Mouse (Mus musculus) limb, embryonic 10.5 days (tissue): Measurements from ENCODE around the gene Akr1b10. TPM values are rescaled to one million over a fixed set of nuclear protein-coding genes. Genes with fewer than 3 reads are reported as not detected.

Experiments
- DNase-seq: peaks from one replicate; pipeline ENCODE4 v3.0.0-alpha.2; 2017; ENCODE audit warnings: low spot score
- H3K27ac ChIP-seq: fragments of 300-500 bp; sonication (generic); 2 replicates; pipeline ENCODE4 v1.5.1; 2016; ENCODE audit warnings: mild to moderate bottlenecking
- H3K27me3 ChIP-seq: fragments of 300-500 bp; sonication (generic); 2 replicates; pipeline ENCODE4 v1.6.1; 2016; ENCODE audit warnings: low read depth, mild to moderate bottlenecking; ENCODE audit not compliant: poor library complexity, severe bottlenecking
- H3K36me3 ChIP-seq: fragments of 300-500 bp; sonication (generic); 2 replicates; pipeline ENCODE4 v1.6.1; 2016; ENCODE audit warnings: mild to moderate bottlenecking, moderate library complexity
- H3K4me1 ChIP-seq: fragments of 300-500 bp; sonication (generic); 2 replicates; pipeline ENCODE4 v1.6.1; 2016
- H3K4me3 ChIP-seq: fragments of 300-500 bp; sonication (generic); 2 replicates; pipeline ENCODE4 v1.5.1; 2016; ENCODE audit warnings: mild to moderate bottlenecking, moderate library complexity
- H3K9me3 ChIP-seq: fragments of 300-500 bp; sonication (generic); replicated peaks from 2 replicates; pipeline ENCODE4 v1.6.1; 2016; ENCODE audit warnings: mild to moderate bottlenecking
- WGBS: fragments of 180-500 bp; shearing (Covaris S2); methylation state at CpG from one replicate; pipeline ENCODE4 v1.1.7; 2016; 5-methylcytosine and 5-hydroxymethylcytosine counted together
- polyA plus RNA-seq: library from polyadenylated mRNA; unstranded; fragments of >200 nt; fragmentation: Nextera tagmentation; extraction: Ambion mirVana; gene quantifications from 2 replicates; pipeline ENCODE4 v1.2.1, GENCODE M21; 2016

Akr1b10 gene
- polyA plus RNA-seq, 1 experiment from 2014 or later: 17.6 TPM

GRCm38 (mm10) chr6:34439006-34439405 lies 55.0 kb downstream of the Akr1b10 start:
- Histone ChIP-seq H3K27ac (no peak overlapping the region), H3K9me3 (no peaks in the 10 kb centered on the region), H3K36me3 (no peaks in the 10 kb centered on the region), H3K4me1 (no peaks in the 10 kb centered on the region), H3K4me3 (no peak overlapping the region), H3K27me3 (no peaks in the 10 kb centered on the region)
- WGBS: 75% methylated on average over 2 of the region's 2 CpGs
- no peak for DNase-seq

- Histone ChIP-seq H3K36me3 (no peaks in the 10 kb centered on the region), H3K27ac (no peak overlapping the region), H3K27me3 (no peaks in the 10 kb centered on the region), H3K9me3 (no peaks in the 10 kb centered on the region), H3K4me1 (no peaks in the 10 kb centered on the region), H3K4me3 (no peak overlapping the region)
- no peak for DNase-seq
- WGBS: 69% methylated on average over 9 of the region's 9 CpGs
These were observed 57.7 kb downstream of the Akr1b10 start for GRCm38 (mm10) chr6:34441556-34442257.

GRCm38 (mm10) chr6:34443791-34444190 lies 59.8 kb downstream of the Akr1b10 start:
- 96% methylated on average over 2 of the region's 2 CpGs for WGBS
- no peaks in the 10 kb centered on the region for H3K9me3 ChIP-seq
- no peak for DNase-seq

More at GRCm38 (mm10) chr6:34443791-34444190, 59.8 kb downstream of the Akr1b10 start:
- Histone ChIP-seq H3K36me3 (no peaks in the 10 kb centered on the region), H3K4me1 (no peaks in the 10 kb centered on the region), H3K27me3 (no peaks in the 10 kb centered on the region), H3K27ac (no peak overlapping the region), H3K4me3 (no peak overlapping the region)

Other genes starting within 250 kb of the Akr1b10 start
- gene Slc35b4, start 207.1 kb upstream of the Akr1b10 start, polyA plus RNA-seq: 37.9 and 40.1 TPM in 2 replicates
- gene Akr1b3, start 66.7 kb upstream of the Akr1b10 start, polyA plus RNA-seq: 238 and 309 TPM in 2 replicates
- gene Akr1b8, start 30.1 kb upstream of the Akr1b10 start, polyA plus RNA-seq: 9.2 and 9.4 TPM in 2 replicates
- 0.26 TPM in 1 of 2 replicates, not detected in the other for gene Akr1b7, start 28.1 kb downstream of the Akr1b10 start, polyA plus RNA-seq
- gene Bpgm, start 92.0 kb downstream of the Akr1b10 start, polyA plus RNA-seq: 46.7 and 49.5 TPM in 2 replicates
- 89.4 and 131 TPM in 2 replicates for gene Cald1, start 214.3 kb downstream of the Akr1b10 start, polyA plus RNA-seq